Mouse (Mus musculus) MEL (cell line): Measurements from ENCODE around the gene 4430402I18Rik.
"Not testable (repeated sequence)": the region's sequence is repeated elsewhere in the genome, so short reads cannot be mapped to it uniquely, and the experiment has no call there.

Experiments used
- CTCF ChIP-seq, 3 experiments: IDR thresholded peaks in 2 of 3; conservative IDR thresholded peaks in 1 of 3; 2 replicates each; pipeline ENCODE4 v1.5.1; 2011 to 2012; ENCODE audit warnings: low read length in 3 of 3, low read depth in 2 of 3, mild to moderate bottlenecking in 2 of 3, improper control_type of control experiment in 1 of 3, inconsistent platforms in 1 of 3, mixed read lengths in 1 of 3, moderate library complexity in 1 of 3; ENCODE audit not compliant: control insufficient read depth in 1 of 3, insufficient read depth in 1 of 3, poor library complexity in 1 of 3, severe bottlenecking in 1 of 3
- GABPA ChIP-seq: IDR thresholded peaks from 2 replicates; pipeline ENCODE4 v1.6.1; 2012; ENCODE audit warnings: low read depth, mild to moderate bottlenecking, inconsistent platforms, low read length, improper control_type of control experiment, moderate library complexity
- POLR2A ChIP-seq, 2 experiments: IDR thresholded peaks; 2 replicates each; pipeline ENCODE4 v1.6.1; 2011 to 2012; ENCODE audit warnings: low read length in 2 of 2, mild to moderate bottlenecking in 2 of 2, control low read depth in 1 of 2, improper control_type of control experiment in 1 of 2, low read depth in 1 of 2, moderate library complexity in 1 of 2; ENCODE audit not compliant: control insufficient read depth in 1 of 2, insufficient read depth in 1 of 2, poor library complexity in 1 of 2
- POLR2AphosphoS5 ChIP-seq: IDR thresholded peaks from 2 replicates; pipeline ENCODE4 v1.6.1; 2012; ENCODE audit warnings: low read depth, borderline replicate concordance, mild to moderate bottlenecking, inconsistent platforms, low read length, moderate library complexity, mixed read lengths
- USF1 ChIP-seq: IDR thresholded peaks from 2 replicates; pipeline ENCODE4 v1.6.1; 2014; ENCODE audit warnings: low read depth, mild to moderate bottlenecking, inconsistent platforms, low read length, improper control_type of control experiment, moderate library complexity
- ZKSCAN1 ChIP-seq: IDR thresholded peaks from 2 replicates; pipeline ENCODE4 v1.6.1; 2012; ENCODE audit warnings: low read depth, mild to moderate bottlenecking, inconsistent platforms, low read length, improper control_type of control experiment, moderate library complexity

GRCm38 (mm10) chr19:29000321-29000720 lies 32.7 kb upstream of the 4430402I18Rik start:
- TF ChIP-seq CTCF (IDR thresholded peaks at IDR 0.05 in 2 of 3, conservative IDR thresholded peaks at IDR 0.05 in 1 of 3; ENCODE audit: control insufficient read depth in 1 of 3, insufficient read depth in 1 of 3, low read depth in 2 of 3, low read length in 3 of 3, poor library complexity in 1 of 3, severe bottlenecking in 1 of 3); GABPA; POLR2A (IDR thresholded peaks at IDR 0.05; ENCODE audit: control insufficient read depth in 1 of 2, insufficient read depth in 1 of 2, low read depth in 1 of 2, low read length in 2 of 2, poor library complexity in 1 of 2); ZKSCAN1; USF1; POLR2AphosphoS5: not testable (repeated sequence)
